Mouse (Mus musculus) heart, adult 18-20 months (tissue): ENCODE results near the gene Adgrl3. TPM values are rescaled to one million over a fixed set of nuclear protein-coding genes. Genes with fewer than 3 reads are reported as not detected.

Experiments used
- DNase-seq, 2 experiments: peaks; one replicate each; pipeline ENCODE4 v3.0.0; 2021 to 2022; ENCODE audit warnings: mixed read lengths in 1 of 2
- total RNA-seq, 2 experiments: library from RNA; stranded (reverse); gene quantifications; 2 replicates each; pipeline ENCODE4 v1.2.3; 2021

Gene Adgrl3
- total RNA-seq, 2 experiments from 2014 or later: 3.4 to 4.0 TPM

DNA sequence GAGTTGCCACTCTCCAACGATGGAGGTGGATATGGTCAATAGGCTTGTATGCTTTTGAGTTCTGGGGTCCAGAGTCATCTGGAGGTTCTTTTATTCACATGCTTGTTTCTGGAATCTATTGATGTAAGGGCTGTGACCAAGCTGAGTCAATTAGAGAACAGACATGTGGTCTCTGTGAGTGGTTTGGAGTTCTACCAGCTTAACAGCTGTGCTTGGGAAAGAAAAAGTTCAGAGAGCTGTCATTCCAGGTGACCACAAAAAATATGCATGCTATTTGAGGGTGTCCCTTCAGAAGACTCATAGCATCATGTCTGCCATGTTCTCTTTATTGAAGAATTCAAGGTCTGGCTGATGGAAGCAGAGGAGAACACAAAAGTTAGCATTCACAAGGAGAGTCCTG is 53.9 kb downstream of the Adgrl3 start:
- peak; percentile 19 to 27 for DNase-seq

DNA sequence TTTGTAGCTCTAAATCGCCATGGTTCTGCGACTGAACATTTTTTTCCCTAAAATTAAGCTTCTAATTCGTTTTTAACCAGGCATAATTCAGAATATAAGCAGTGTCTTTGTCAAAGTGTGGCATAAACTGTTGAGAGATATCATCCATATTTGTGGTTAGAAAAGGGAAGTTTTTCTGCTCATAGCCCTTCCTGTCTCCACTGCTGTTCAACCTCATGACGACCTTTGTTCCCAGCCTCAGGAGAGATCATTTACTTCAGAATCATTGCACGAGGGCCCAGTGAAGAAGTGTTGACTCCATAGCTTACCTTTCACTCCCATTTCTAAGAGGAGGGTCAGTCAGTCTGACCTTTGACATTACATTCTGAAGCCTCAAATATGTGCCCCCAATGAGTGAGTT is 56.4 kb downstream of the Adgrl3 start:
- DNase-seq: no peak

DNA sequence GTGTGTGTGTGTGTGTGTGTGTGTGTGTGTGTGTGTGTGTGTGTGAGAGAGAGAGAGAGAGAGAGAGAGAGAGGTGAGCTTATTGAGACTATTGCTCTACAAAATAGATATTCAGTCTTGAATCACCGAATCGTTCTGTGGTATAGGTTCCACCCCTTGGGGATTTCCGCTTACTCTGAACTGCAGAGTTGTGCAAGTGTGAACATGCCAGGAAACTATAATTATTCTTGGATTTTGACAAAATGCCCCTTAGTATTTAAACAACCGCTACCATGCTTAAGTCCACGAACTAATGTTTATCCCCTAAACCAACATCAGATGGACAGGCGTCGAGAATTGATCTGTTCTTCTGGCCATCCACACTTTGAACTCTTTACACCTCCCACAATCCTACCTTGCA is 57.1 kb downstream of the Adgrl3 start:
- DNase-seq: no peak

DNA sequence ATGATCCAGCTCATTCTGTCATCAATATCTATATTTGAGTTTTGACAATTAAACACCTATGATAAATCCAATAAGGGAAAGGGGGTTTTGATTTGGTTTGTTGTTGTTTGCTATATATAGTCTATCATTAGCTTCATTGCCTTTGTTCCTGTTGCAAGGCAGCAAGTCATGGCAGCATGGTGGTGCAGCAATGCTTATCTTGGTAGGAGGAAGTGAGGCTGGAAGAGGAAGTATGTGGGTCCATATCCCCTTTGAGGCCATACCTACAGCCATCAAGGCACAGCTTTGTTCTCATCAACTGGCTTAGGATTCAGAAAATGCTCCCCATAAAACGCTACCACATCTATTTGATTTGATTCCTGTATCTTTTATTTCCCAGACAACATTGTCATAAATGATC is 58.1 kb downstream of the Adgrl3 start:
- DNase-seq: no peak

DNA sequence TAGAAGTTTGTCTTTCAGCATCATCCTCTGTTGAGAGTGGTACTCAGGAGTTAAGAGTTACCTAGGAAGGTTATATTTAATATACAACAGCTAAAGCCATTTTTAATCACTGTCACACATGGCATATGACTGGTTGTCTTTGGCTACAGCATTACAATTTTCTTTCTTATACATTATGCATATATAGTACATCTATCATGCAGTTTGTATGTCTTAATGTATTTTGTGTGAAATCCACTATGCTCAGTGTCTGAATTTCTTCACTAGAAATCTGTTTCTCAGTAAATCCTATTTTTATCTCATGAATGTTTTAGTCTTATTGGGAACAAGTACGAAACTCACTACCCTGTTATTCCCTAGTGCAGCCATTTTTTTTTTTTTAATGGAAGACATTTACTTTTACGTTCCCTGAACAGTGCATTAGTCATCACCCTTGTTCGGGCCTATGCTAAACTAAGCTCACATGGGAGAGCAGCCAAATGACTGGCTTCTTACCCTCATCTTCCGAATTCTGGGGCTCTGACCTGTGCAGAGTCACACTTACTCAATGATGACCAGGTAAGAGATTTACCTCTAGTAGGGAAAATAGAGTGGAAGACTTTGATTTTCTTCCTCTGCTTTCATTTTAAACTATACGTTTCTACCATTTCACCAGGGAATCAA is 63.9 kb downstream of the Adgrl3 start:
- DNase-seq: no peak

DNA sequence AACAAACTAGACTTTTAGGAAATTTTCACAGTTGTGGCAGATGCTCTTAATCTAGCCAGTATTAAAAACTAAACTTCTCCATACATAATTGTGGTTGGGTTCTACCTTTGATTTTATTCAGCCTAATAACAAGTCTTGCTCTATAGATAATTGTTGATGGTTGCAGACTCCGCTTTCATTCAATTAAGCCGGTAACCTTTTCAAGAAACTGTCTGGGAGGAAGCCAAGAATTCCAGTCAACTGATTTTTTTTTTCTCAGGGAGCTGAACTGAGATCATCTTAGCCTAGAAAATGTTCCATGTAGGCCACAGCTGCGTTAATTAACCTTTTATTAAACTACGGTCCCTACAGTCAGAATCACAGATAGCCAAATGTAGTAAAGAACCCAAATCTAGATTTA is 65.2 kb downstream of the Adgrl3 start:
- peak in 1 of 2 experiments; percentile 7 for DNase-seq

DNA sequence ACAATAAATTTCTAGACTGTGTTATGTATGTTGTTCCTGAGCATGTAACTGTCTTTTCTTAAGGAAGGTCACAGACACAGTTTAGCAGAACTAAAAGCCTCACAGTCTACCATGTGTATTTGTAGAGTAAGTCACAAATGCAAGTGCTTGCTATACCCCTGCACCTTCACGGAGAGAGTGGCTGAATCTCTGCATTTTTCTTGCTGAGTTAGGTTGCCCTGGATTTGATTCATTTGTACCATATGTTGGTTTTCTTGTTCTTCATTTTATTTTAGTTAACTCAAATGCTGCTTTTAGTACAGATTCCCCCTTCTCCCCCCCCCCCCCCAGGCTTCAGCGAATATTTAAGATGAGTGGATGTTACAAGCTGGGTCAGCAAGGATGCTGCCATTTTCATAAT is 68.7 kb downstream of the Adgrl3 start:
- no peak for DNase-seq

DNA sequence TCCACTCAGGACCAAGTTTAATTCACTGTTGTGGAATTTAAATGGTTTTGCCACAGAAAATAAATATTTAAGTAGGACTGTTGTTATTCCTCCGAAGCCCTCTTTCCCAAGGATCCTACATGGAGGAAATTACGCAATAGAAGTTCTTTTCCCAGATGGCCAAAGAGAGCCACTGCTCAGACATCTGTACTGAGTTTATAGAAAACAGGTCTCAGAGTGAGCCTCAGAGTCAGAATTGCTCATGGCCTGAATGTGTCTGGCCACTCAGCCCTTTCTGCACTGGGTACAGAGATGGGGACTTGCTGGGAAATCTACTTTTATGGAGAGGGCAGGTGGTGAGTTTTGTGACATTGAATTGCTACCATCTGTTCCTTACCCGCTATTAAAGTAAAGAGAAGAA is 74.7 kb downstream of the Adgrl3 start:
- peak; percentile 19 to 33 for DNase-seq

DNA sequence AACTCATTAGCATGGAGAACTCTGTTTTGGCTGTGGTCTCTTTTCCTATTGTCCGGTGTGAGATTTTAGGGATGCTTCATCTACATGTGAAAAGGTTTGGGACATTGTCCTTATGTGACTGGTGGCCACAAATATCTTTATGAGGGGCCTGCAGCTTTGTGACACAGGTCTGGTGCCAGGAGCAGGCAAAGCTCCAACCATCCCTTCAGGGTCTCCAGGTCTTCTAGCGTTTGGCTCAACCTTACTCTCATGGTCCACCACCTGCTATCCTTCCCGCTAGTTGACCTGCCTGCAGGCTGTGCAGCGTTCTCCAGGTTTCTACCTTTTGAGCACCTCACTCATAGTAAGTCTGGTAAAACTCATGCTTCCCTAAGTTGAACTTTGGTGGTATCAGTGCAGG is 77.2 kb downstream of the Adgrl3 start:
- DNase-seq: no peak

DNA sequence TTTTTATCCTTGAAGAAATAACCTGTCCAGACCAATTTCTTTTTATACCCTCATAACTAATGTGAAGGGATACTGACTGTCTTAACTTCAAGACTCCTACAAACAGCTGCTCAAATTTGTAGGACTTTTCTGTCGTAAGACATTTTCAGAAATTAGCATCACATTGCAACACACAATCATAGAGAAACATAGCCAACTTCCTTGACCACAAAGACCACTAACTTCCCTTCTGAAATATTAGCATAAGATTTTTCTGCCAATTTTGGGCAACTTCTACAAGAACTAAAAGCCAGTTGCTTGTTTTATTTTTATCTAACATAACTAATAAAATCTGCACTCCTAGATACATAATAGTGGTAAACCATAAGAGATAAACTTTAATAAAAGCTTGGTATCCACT is 87.5 kb downstream of the Adgrl3 start:
- DNase-seq: no peak

DNA sequence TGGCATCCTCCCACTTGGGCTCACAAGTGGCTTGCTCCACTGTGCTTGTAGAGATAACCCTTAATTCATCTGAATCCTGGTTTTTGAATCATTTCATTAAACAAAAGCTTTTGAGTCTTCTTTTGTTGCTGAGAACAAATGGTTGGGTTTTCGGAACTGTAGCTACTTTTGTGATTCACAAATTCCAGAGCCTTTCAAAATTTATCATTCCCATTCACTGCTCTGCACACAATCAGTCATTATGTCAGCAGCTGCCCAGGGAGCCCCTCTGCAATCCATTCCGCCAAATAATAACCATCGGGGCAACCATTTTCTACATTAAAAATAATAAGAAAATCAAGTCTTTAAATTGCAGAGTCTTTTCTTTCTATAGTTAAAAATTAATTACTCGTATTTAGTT is 104.5 kb downstream of the Adgrl3 start:
- no peak for DNase-seq

DNA sequence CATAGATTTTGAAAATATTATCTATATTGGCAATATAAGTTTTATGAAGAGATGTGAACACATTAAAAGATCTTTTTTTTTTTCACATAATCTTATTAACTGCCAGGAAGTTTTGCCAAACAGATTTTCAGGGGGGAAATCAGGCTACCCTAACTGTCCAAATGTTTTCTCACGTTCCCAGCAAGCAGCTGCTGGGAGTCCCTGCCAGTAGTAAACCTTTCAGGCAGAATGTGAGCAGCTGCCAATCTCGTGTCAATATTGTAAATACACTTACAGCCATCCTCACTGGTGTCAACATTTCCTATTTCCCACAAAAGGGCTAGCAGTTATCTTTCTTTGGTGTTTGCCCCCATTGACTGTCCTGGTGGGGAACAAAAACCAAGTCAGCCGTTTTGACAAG is 107.7 kb downstream of the Adgrl3 start:
- no peak for DNase-seq

DNA sequence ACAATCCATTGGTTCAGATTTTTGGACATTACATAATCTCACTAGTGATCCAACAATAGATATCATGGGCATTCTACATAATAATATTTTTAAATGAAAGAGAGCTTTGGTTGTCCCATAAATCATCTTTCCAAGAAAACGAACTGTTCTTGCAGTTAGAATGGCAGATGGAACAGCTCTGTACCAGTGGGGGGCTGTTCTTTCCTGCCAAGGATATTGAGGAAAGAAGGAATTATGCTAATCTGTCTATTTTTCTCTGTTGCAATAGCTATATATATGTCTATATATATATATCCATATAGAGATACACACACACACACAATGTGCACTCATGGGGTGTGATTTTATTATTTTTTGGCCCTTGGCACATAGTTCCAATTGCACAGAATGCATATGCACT is 116.5 kb downstream of the Adgrl3 start:
- no peak for DNase-seq

DNA sequence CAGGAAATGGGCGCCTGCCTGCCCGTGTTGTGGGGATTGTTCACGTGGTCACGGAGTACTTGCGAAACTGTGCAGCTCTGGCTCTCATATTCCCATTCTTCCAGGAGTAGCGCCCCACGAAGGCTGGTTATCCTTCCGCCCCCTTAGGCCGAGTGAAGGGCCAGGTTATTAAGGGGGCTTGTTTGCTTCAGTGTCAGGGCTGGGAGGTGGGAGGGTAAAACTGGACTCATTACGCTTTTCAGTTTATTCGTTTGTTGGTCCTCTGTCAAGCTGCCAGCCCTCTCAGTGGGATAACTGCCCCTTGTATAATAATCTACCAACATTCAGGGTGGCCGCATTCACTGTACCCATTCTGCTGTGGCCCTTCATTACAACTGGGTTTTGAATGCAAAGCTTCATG is 135.9 kb downstream of the Adgrl3 start:
- no peak for DNase-seq

DNA sequence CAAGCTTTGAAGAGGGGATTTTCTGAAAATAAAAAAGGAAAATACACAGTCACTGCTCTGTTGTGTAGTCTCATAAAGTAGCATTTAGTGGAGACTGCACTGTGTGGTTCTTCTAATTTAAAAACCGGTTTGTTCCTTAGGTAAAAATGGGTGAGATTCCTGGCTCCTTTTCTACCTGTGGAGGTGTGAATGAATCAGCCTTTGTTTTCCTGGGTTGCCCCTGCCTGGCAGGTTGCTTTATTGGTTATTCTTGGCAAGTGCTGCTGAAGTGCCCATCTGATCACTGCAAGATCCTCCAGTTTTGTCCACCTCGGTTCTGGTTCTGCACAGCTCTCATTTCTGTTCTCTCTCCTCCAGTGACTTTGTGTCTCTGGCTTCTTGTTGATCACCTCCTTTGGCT is 136.3 kb downstream of the Adgrl3 start:
- DNase-seq: no peak

DNA sequence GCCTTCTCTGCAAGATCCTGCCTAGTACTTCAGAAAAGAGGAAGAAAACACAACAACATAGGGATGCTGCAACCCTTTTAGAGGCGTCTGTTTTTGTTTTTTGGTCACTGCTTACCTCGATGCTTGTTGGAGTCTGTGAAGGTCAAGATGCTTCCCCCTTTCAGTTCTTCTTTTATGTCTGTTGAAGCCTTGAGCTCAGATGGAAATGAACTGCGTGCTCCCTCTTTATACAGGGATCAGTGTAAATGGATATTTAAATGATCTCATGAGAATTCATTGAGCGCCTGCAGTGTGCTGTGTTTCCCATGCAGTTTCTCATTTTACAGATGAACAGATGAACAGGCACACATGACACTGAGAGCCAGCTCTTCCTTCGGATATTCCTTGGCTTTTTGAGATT is 136.9 kb downstream of the Adgrl3 start:
- DNase-seq: no peak

DNA sequence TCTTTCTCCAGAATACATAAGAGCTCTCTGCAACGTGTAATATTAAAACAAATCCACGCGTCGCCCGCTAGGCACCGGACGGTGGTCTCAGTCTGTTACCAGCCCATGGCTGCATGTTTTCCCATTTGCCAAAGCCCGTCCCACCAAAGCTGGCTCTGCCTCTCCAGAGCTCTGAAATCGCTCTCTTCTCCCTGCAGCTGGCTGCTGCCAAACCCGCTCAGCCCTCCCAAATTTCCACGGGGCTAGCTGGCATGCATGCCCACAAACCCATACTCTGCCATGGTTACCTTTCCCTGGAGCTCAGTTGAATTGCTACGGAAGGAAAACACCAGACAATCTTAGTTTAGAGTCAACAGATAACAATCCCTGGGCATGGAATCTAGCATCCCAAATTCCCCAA is 139.1 kb downstream of the Adgrl3 start:
- DNase-seq: no peak

DNA sequence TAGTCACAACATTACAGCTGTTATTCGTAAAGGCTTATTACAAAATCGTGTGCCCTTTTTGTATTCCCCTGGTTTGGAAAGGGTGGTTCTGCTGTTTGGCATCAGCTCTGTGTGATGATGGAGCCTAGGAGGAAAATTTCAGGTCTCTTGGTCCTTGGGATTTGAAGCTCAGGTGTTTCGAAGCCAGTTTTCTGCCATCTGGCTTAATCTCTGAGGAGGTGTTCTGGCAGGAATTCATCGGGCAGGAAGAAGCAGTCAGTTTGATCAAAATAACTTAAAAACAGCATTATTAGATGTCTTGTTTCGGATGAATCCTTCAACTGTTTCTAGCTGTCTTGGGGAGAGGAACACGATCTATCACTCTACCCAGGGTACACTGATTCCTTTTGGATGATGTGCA is 140.5 kb downstream of the Adgrl3 start:
- DNase-seq: no peak

DNA sequence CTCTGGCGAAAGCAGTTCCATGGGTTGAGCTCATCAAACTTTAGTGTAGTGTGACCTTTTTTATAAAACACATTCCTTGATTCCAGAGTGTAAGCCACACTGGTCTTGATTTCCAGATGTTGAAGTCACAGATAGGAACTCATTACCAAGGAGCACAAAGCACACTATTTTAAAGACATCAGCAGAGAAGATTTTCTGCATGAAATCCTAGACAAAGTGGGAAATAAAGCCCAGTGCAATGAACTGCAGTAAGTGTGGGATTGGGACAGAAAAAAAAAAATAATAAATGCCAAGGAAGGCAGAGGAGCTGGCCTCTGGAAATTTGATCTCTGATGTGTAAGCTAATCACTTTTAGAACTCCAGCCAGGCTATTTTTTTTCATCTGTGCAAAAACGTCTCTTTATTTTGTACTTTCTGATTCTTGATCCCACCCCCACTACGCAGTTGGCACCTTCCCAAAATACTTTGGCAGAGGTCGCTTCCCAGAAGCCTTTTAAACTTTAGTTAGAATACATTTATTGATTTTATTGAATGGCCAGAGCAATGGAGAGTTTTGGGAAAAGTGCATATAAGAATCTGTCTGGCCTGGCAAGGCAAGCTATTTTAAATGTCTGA is 169.0 kb downstream of the Adgrl3 start:
- peak in 1 of 2 experiments; percentile 13 for DNase-seq

DNA sequence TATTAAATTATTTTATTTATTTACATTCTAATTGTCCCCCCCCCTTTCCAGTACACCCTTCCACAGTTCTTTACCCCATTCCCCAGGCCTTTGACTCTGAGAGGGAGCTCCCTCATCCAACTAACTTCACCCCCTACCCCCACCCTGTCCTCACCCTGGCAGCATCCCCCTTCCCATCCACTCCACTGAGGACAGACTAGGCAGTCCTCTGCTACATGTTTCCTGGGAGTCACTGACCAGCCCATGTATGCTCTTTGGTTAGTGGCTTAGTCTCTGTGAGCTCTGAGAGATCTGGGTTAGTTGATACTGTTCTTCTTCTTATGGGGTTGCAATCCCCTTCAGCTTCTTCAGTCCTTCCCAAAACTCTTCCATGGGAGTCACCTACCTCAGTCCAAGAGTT is 180.4 kb downstream of the Adgrl3 start:
- DNase-seq: no peak

DNA sequence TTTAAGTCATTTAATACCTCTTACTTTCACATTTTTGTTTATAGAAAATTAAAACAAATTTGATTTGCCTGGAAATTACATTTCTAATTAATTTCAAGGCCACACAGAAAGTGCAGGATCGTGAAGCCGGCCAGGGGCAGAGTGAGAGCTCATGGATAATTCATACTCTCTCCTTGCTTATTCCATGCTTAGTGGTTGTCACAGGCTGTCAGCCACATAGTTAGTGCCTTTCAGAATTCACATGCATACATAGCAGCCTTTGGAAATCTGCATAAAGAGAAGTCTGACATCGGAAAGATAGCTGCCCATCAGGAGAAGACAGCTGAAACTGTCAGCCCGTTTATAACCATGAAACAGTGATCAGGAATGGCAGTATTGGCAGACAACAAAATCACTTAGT is 181.9 kb downstream of the Adgrl3 start:
- DNase-seq: no peak

DNA sequence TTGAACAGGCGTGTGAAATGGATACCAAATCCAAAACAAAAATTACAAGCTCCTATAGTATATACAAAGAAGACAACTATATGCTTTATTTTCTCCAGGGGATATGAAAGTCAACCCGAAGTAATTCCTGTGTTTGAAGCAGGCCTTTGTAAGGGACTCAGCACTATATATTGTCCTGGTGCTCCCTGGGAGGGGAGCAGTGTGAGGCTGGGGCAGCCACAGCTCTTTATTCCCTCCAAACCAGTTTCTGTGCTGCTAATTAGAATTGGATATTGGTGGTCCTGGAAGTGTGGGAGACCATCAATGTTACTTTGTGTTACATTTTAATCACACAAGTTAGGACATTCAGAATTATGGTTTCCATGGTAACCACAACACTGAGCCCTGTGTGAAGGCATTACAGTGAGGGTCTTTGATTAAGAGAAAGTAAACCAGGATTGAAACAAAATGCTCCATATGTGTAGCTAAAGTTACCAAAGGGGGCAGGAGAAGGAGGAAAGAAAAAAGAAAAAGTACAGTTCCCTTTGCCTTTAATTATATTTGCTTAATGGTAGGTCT is 198.6 kb downstream of the Adgrl3 start:
- no peak for DNase-seq

DNA sequence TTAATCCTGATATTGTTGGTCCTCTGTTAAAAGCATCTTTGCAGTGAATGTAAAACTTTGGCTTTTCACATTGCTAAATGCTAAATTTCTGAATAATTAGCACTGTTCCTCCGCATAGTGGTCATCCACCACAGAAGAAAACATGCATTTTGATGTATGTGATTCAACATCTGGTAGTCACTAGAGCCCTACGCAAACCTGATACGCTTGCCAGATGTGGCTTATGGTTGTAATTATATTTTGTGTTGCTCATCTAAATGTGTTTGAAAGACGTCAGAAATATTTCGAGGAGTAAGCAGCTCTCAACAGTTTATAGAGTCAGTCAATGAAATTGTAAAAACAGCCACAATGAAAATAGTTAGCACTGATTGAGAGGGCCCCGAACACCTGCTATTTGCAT is 204.5 kb downstream of the Adgrl3 start:
- DNase-seq: no peak

DNA sequence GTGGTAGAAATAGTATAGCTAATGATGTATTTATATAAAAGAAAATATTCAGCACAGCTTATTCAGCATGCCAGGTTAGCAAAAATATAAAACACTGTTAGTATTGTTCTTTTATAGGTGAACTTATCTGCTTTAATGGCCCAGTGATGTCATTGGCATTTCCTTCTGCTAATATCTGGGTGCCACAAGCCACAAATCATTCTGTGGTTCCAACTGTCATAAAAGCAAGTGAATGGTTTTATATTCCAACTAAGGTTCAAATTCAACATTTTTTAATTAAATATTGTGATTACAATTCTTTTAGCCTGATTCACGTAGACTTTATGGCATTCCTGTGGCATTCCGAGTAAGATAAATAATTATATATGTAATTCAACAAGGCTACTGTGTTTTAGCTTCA is 205.5 kb downstream of the Adgrl3 start:
- DNase-seq: no peak
